Mouse (Mus musculus) lung, adult 2 months (tissue): ENCODE measurements around the gene Rap1a.

Source experiments
- CTCF ChIP-seq: fragments of 200-500 bp; IDR thresholded peaks from 2 replicates; pipeline ENCODE4 v1.5.1; 2011; ENCODE audit warnings: mild to moderate bottlenecking, low read length, control low read depth; ENCODE audit not compliant: insufficient read depth
- POLR2A ChIP-seq: fragments of 200-500 bp; IDR thresholded peaks from 2 replicates; pipeline ENCODE4 v1.6.1; 2011; ENCODE audit warnings: low read depth, mild to moderate bottlenecking, control low read depth, low read length, borderline replicate concordance; ENCODE audit errors: extremely low read depth

DNA sequence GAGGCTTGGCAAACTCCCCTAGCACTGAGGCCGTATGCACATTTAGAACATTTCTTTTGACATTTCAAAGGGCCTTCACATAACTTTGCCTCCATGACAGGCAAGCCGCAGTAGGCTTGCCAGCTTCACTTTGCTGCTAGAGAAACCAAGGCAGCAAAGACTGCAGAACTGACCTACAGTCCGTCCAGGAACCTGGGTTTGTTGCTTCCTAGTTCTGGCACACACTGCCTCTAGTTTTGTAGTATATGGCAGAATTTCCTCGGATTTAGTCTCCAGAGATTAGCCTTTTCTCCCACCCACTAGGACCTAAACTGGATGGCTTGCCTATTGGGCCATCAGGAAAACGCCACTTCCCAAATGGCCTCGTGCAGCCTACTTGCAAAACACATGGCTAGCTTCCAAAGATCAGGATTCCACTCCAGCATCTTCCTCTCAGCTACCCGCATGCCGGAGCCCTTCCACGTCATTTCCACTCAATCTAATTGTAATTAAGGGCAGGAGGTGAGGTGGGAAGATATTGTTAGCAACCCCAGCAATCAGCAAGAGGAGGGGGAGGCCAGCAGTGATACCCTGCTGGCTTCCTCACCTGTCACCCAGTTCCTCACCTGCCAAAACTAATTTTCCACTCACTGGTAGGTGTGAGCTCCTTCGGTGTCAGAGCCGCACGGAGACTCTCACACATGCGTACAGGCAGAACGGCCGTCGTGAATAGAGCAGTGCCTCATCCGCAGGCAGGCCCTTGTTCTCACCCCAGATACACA lies 104.6 kb downstream of the Rap1a start:
- TF ChIP-seq POLR2A (no peak), CTCF (no peak)
